ENCODE assay signal across 18 mouse cellular contexts in genomic region chr13:32608413-32608812, GRCm38 (mm10).
DNase-seq lines count a peak whose midpoint lies in the region; ATAC-seq and TF ChIP-seq lines count a peak whose summit lies in the region.
"Had no signal": no experiment of that assay in that cellular context is flagged by ENCODE, and none has a peak within 500 bp of the region (broad histone marks: within the 10 kb centered on the region; RNA-seq: fewer than 3 reads in every experiment).

No protein-coding gene starts in this region.

- WGBS in intestine, postnatal 0 days, result 75% methylated on average over 3 of the region's 3 CpGs
- 70% methylated on average over 3 of the region's 3 CpGs for WGBS in intestine, embryonic 16.5 days
- WGBS in liver, adult 2 months, result 71% methylated on average over 3 of the region's 3 CpGs
- 64% methylated on average over 3 of the region's 3 CpGs for WGBS in liver, embryonic 11.5 days
- 72% methylated on average over 3 of the region's 3 CpGs for WGBS in stomach, postnatal 0 days
- 81% methylated on average over 3 of the region's 3 CpGs for WGBS in midbrain, embryonic 15.5 days

- H3K9me3 ChIP-seq in intestine, postnatal 0 days (ENCODE audit: control insufficient read depth), result no peaks in the 10 kb centered on the region
- no peaks in the 10 kb centered on the region for H3K9me3 ChIP-seq in intestine, embryonic 16.5 days (ENCODE audit: control insufficient read depth, low read length)
- H3K9me3 ChIP-seq in liver, embryonic 11.5 days (ENCODE audit: control insufficient read depth, low read length), result no peaks in the 10 kb centered on the region
- no peaks in the 10 kb centered on the region for H3K9me3 ChIP-seq in stomach, postnatal 0 days (ENCODE audit: control insufficient read depth, low read length)
- H3K9me3 ChIP-seq in midbrain, embryonic 15.5 days, result no peaks in the 10 kb centered on the region
- H3K9me3 ChIP-seq: embryonic facial prominence, embryonic 12.5 days; hindbrain, embryonic 13.5 days; limb, embryonic 13.5 days; midbrain, embryonic 10.5 days; neural tube, embryonic 12.5 days had no signal

- no peak for ATAC-seq in intestine, postnatal 0 days
- no peak for ATAC-seq in intestine, embryonic 16.5 days
- ATAC-seq in liver, embryonic 11.5 days (replicated peaks; ENCODE audit: low FRiP score), result no peak
- ATAC-seq in stomach, postnatal 0 days (ENCODE audit: low FRiP score, low TSS enrichment), result no peak
- ATAC-seq in midbrain, embryonic 15.5 days (replicated peaks), result no peak
- ATAC-seq: forebrain, postnatal 0 days had no signal

- H3K79me2 ChIP-seq in liver, adult 2 months (ENCODE audit: control insufficient read depth, insufficient read depth, low read length), result no peaks in the 10 kb centered on the region

- no peak overlapping the region for H3K4me2 ChIP-seq in intestine, postnatal 0 days (replicated peaks; ENCODE audit: low read depth)
- no peak overlapping the region for H3K4me2 ChIP-seq in intestine, embryonic 16.5 days (ENCODE audit: low read depth, low read length)
- no peak overlapping the region for H3K4me2 ChIP-seq in liver, embryonic 11.5 days
- no peak overlapping the region for H3K4me2 ChIP-seq in stomach, postnatal 0 days (replicated peaks; ENCODE audit: low read depth)
- no peak overlapping the region for H3K4me2 ChIP-seq in midbrain, embryonic 15.5 days
- H3K4me2 ChIP-seq: embryonic facial prominence, embryonic 12.5 days; hindbrain, embryonic 13.5 days; limb, embryonic 13.5 days; neural tube, embryonic 12.5 days had no signal

- TF ChIP-seq EP300 in stomach, postnatal 0 days (optimal IDR thresholded peaks at IDR 0.05), result no peak

- no peak for TF ChIP-seq POLR2A in liver, adult 2 months (IDR thresholded peaks at IDR 0.05; ENCODE audit: extremely low read depth, insufficient read depth, low read length)

- no peak overlapping the region for H3K27ac ChIP-seq in intestine, postnatal 0 days (ENCODE audit: low read depth, low read length)
- no peak overlapping the region for H3K27ac ChIP-seq in intestine, embryonic 16.5 days (ENCODE audit: low read length)
- no peak overlapping the region for H3K27ac ChIP-seq in liver, adult 2 months (replicated peaks; ENCODE audit: insufficient read depth, low read depth, low read length)
- no peak overlapping the region for H3K27ac ChIP-seq in liver, embryonic 11.5 days (ENCODE audit: low read depth, low read length)
- no peak overlapping the region for H3K27ac ChIP-seq in stomach, postnatal 0 days (replicated peaks)
- no peak overlapping the region for H3K27ac ChIP-seq in midbrain, embryonic 15.5 days
- H3K27ac ChIP-seq: embryonic facial prominence, embryonic 12.5 days; hindbrain, embryonic 13.5 days; limb, embryonic 13.5 days; midbrain, embryonic 10.5 days; neural tube, embryonic 12.5 days had no signal

- no peaks in the 10 kb centered on the region for H3K4me1 ChIP-seq in intestine, postnatal 0 days (replicated peaks; ENCODE audit: control insufficient read depth, insufficient read depth, low read length)
- 0 out of 2 replicates have a peak, but pooled peaks cover 2% of the 10 kb centered on the region for H3K4me1 ChIP-seq in intestine, embryonic 16.5 days (ENCODE audit: control insufficient read depth, insufficient read depth, low read length)
- H3K4me1 ChIP-seq in liver, adult 2 months (ENCODE audit: control insufficient read depth, insufficient read depth, low read length), result no peaks in the 10 kb centered on the region
- no peaks in the 10 kb centered on the region for H3K4me1 ChIP-seq in liver, embryonic 11.5 days (replicated peaks; ENCODE audit: control insufficient read depth, insufficient read depth, low read length)
- 0 out of 2 replicates have a peak, but pooled peaks cover 2% of the 10 kb centered on the region for H3K4me1 ChIP-seq in stomach, postnatal 0 days (replicated peaks; ENCODE audit: control insufficient read depth, insufficient read depth)
- H3K4me1 ChIP-seq in midbrain, embryonic 15.5 days, result no peaks in the 10 kb centered on the region
- H3K4me1 ChIP-seq: hindbrain, embryonic 13.5 days; midbrain, embryonic 10.5 days; neural tube, embryonic 12.5 days had no signal

- TF ChIP-seq CTCF in intestine, postnatal 0 days (IDR thresholded peaks at IDR 0.05; ENCODE audit: low read depth), result peak; percentile 45
- peak; percentile 72 for TF ChIP-seq CTCF in liver, adult 2 months (IDR thresholded peaks at IDR 0.05; ENCODE audit: low read depth, low read length)
- peak; percentile 45 for TF ChIP-seq CTCF in stomach, postnatal 0 days (IDR thresholded peaks at IDR 0.05; ENCODE audit: low read depth)

- H3K9ac ChIP-seq in intestine, postnatal 0 days (ENCODE audit: low read depth, low read length), result no peak overlapping the region
- H3K9ac ChIP-seq in intestine, embryonic 16.5 days (ENCODE audit: low read depth, low read length), result no peak overlapping the region
- H3K9ac ChIP-seq in liver, adult 2 months (ENCODE audit: low read depth, low read length), result no peak overlapping the region
- H3K9ac ChIP-seq in liver, embryonic 11.5 days (ENCODE audit: low read depth, low read length), result no peak overlapping the region
- no peak overlapping the region for H3K9ac ChIP-seq in stomach, postnatal 0 days (ENCODE audit: low read length)
- H3K9ac ChIP-seq in midbrain, embryonic 15.5 days, result no peak overlapping the region
- H3K9ac ChIP-seq: embryonic facial prominence, embryonic 12.5 days; forebrain, postnatal 0 days; hindbrain, embryonic 13.5 days; limb, embryonic 13.5 days; neural tube, embryonic 12.5 days had no signal

- peak; percentile 16 for DNase-seq in liver, adult 2 months (ENCODE audit: extremely low read depth, low read depth, low spot score)
- no peak for DNase-seq in liver, embryonic 11.5 days (ENCODE audit: low spot score)
- peak; percentile 30 for DNase-seq in urinary bladder, postnatal 14 days (ENCODE audit: low spot score)
- no peak for DNase-seq in urinary bladder, adult 2 months (ENCODE audit: low spot score)
- DNase-seq in stomach, postnatal 0 days (ENCODE audit: low spot score), result no peak
- DNase-seq: cerebellum, adult 8-10 months; forebrain, postnatal 0 days; gastrocnemius, postnatal 25 days; lung, postnatal 4 days; thymus, postnatal 14 days had no signal

- H3K27me3 ChIP-seq in intestine, postnatal 0 days (replicated peaks; ENCODE audit: control insufficient read depth, insufficient read depth, low read length), result no peaks in the 10 kb centered on the region
- no peaks in the 10 kb centered on the region for H3K27me3 ChIP-seq in intestine, embryonic 16.5 days (replicated peaks; ENCODE audit: control insufficient read depth, insufficient read depth, low read length)
- no peaks in the 10 kb centered on the region for H3K27me3 ChIP-seq in liver, adult 2 months (ENCODE audit: control insufficient read depth, insufficient read depth, low read length)
- H3K27me3 ChIP-seq in liver, embryonic 11.5 days (replicated peaks; ENCODE audit: control insufficient read depth, insufficient read depth, low read length), result no peaks in the 10 kb centered on the region
- H3K27me3 ChIP-seq in stomach, postnatal 0 days (ENCODE audit: control insufficient read depth, insufficient read depth, low read length), result no peaks in the 10 kb centered on the region
- no peaks in the 10 kb centered on the region for H3K27me3 ChIP-seq in midbrain, embryonic 15.5 days (replicated peaks)
- H3K27me3 ChIP-seq: hindbrain, embryonic 13.5 days; limb, embryonic 13.5 days; neural tube, embryonic 12.5 days had no signal

- no peak overlapping the region for H3K4me3 ChIP-seq in intestine, postnatal 0 days (ENCODE audit: low read depth, low read length)
- H3K4me3 ChIP-seq in intestine, embryonic 16.5 days (ENCODE audit: low read length), result no peak overlapping the region
- no peak overlapping the region for H3K4me3 ChIP-seq in liver, adult 2 months (ENCODE audit: insufficient read depth, low read depth, low read length)
- no peak overlapping the region for H3K4me3 ChIP-seq in liver, embryonic 11.5 days (ENCODE audit: low read depth, low read length)
- no peak overlapping the region for H3K4me3 ChIP-seq in stomach, postnatal 0 days (ENCODE audit: low read depth, low read length)
- H3K4me3 ChIP-seq in midbrain, embryonic 15.5 days, result no peak overlapping the region
- H3K4me3 ChIP-seq: embryonic facial prominence, embryonic 12.5 days; hindbrain, embryonic 13.5 days; limb, embryonic 13.5 days; midbrain, embryonic 10.5 days; neural tube, embryonic 12.5 days had no signal

- no peaks in the 10 kb centered on the region for H3K36me3 ChIP-seq in intestine, postnatal 0 days (ENCODE audit: control insufficient read depth, insufficient read depth)
- H3K36me3 ChIP-seq in intestine, embryonic 16.5 days (ENCODE audit: control insufficient read depth, insufficient read depth, low read length), result no peaks in the 10 kb centered on the region
- H3K36me3 ChIP-seq in liver, adult 2 months (ENCODE audit: control insufficient read depth, insufficient read depth, low read length), result no peaks in the 10 kb centered on the region
- no peaks in the 10 kb centered on the region for H3K36me3 ChIP-seq in liver, embryonic 11.5 days (ENCODE audit: control insufficient read depth, insufficient read depth, low read length)
- H3K36me3 ChIP-seq in stomach, postnatal 0 days (ENCODE audit: control insufficient read depth, insufficient read depth, low read length), result no peaks in the 10 kb centered on the region
- H3K36me3 ChIP-seq in midbrain, embryonic 15.5 days (replicated peaks), result no peaks in the 10 kb centered on the region
- H3K36me3 ChIP-seq: embryonic facial prominence, embryonic 12.5 days; hindbrain, embryonic 13.5 days; limb, embryonic 13.5 days; midbrain, embryonic 10.5 days; neural tube, embryonic 12.5 days had no signal

Comparison
In these comparisons a context has a peak if more than half of its experiments do, and no peak if none do; other contexts are left out.
1. DNase-seq: peak in liver, adult 2 months (single experiment) and urinary bladder, postnatal 14 days (single experiment); none in liver, embryonic 11.5 days (single experiment), urinary bladder, adult 2 months (single experiment) and stomach, postnatal 0 days (single experiment).
2. Peak in every context shown above with its lines, with median percentiles within 50 percentile points of each other: CTCF ChIP-seq.